Mouse (Mus musculus) monocyte, adult 59 days (primary cell): ENCODE measurements around the gene Pgc. TPM values are rescaled to one million over a fixed set of nuclear protein-coding genes. Genes with fewer than 3 reads are reported as not detected.

Source experiments
- total RNA-seq, 2 experiments: library from RNA; stranded (reverse); gene quantifications; one replicate each; pipeline ENCODE4 v1.2.4; 2023

Gene Pgc
- not detected for total RNA-seq

DNA sequence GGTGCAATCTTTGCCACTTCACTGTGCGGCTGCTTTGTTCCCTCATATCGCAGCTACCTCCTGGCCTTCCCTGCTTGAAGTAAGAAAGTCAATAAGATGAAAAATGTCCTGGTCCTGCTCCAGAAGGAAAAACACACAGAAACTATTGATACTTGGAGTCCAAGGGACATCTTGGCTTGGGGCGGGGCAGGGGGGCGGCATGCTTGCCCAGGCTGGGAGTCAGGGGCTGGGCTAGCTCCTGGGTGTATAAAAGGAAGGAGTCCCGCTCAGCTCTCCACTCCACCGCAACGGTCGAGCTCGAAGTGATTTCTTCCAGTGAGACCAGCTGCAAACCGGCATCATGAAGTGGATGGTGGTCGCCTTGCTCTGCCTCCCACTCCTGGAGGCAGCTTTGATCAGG is at the start of gene Pgc:
Gene Pgc, plus strand, starts transcription at position 277 of the 400 bp plus-strand sequence.

DNA sequence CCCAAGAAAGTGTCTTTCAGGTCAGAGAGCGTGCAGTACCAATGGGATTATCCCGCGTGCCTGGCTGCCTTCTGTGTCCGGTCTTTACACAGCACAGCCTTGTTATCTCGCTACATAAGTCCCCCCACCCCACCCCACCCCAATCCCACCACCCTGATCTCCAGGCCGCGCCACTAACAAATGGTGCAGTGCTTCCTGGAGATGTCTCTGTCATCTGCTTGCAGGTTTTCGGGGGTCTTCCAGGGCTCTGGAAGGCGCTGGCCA is 38.4 kb upstream of the Pgc start, which contains the start of gene Tomm6:
Gene Tomm6, minus strand, starts transcription at position 43 of the 264 bp plus-strand sequence.

DNA sequence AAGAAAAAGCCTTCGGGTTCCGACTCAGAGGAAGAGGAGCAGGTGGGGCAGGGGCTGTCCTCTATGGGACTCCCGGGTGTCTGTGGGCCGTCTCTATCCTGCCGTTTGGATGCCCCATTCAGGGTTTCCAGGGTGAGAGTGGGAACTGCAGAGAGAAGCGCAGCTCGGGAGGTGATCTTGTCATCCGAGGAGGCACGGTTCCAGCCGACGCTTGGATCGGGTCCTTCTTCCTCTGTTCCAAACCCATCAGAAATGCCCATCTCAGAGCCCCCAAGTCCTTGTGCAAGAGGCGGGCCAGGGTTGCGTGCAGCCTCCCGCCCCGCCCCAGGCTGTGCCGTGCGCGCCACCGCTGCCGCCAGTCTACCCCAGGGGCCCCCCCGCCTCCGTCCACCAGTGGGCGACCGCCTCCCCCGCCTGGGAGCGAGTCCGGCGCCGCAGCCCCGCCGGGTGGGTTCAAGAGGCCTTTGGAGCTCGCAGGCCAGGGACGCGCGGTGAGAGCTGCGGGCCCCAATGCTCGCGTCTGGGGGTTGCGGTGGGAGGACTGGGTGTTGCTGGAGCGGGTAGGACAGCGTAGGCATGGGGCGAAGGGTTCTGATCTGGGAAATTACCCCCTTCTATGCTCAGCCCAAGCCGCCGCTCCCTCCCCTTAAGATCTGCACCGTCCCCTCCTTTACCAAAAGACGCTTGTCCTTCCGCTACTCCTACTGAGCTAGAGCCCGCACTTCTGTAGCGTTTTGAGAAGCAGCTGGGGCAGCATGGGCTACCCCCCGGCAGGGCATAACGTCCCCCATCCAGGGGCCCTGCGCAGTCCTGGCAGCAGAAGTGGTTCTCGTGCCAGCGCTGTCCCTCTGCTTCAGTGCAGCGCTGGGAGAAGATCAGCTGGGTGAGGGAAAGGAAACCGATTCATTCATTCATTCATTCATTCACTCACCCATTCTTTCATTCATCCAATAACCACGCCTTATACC is 37.8 kb upstream of the Pgc start, which contains the start of gene Frs3:
Gene Frs3, plus strand, starts transcription at position 423 of the 968 bp plus-strand sequence.

DNA sequence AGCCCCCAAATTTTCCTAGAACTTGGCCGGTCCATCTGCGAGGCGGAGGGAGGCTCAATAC is 32.4 kb upstream of the Pgc start, which contains the start of gene Gm21981:
Gene Gm21981, minus strand, starts transcription at position 14 of the 61 bp plus-strand sequence.

DNA sequence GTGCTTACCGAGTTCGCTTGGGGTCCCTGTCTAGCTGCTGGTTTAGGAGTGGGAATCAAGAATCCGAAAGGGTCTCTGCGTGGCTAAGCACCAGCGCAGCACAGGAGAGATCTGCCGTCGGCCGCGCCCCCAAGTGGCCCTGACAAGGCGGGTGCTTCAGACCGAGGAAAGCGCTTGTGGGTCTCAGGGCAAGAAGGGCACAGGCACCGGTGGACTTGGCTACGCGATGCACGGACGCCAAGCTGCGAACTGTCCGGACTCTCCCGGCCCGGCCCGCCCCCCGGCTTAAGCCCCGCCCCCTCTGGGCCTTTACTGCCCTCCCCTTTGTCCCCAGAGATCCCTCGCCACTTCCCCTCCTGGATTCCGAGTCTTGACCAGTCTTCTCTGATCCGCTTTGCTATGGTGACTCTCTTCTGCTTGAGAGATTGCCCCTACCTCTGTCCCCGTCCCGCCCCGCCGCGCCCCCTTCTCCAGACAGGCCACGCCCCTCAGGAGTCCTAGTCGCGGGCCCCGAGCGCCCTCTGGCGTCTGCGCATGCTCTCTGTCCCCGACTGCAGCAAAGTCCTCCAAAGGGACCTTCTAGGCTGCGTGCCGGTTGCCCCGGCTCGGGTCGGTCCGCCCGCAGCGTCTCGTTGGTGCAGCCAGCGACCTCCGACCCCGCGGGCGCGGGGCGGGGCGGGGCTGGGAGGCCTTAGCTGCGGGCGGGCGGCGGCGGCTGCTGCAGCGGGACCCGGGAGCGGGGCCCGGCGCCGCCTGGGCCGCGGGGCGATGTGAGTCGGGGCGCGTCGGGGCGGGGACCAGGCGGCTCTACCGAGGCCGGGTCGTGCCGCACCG is 31.9 kb upstream of the Pgc start, which contains the start of gene Prickle4:
Gene Prickle4, minus strand, starts transcription at position 234 of the 834 bp plus-strand sequence.

DNA sequence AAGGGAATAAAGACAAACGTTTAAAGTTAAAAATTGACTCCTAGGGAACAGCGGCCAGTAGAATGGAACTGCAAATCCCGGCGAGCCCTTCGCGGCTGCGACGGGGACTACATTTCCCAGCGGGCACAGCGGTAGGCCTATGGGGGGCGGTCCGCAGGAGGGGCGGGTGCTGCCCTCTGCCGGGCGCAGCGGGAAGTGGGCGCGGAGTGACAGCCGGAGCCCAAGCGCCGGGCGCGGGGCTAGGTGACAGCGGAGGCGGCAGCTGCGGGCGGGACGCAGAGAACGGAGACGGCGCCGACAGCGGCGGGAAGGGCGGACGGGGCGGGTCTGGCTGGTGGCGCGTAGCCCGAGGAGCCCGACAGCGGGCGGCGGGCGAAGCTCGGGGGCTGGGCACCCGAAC is 10.2 kb downstream of the Pgc start, which contains the start of gene Tfeb:
Gene Tfeb, plus strand, starts transcription at position 175 of the 400 bp plus-strand sequence.

Other genes with a start within 250 kb of the Pgc start
- 10 to 100 TPM; 33.7 to 39.5 TPM for gene Taf8, start 224.6 kb upstream of the Pgc start, total RNA-seq
- 100 to 1,000 TPM; 266 to 307 TPM for gene Ccnd3, start 221.8 kb upstream of the Pgc start, total RNA-seq
- gene Bysl, start 115.3 kb upstream of the Pgc start, total RNA-seq = 10 to 100 TPM in 1 of 2 experiments, 1 to 10 TPM in 1; 9.5 to 10.5 TPM
- 10 to 100 TPM; 45.3 to 50.6 TPM for gene Med20, start 115.3 kb upstream of the Pgc start, total RNA-seq
- 1 to 10 TPM; 1.9 to 2.5 TPM for gene Gm20517, start 115.3 kb upstream of the Pgc start, total RNA-seq
- 1 to 10 TPM; 3.5 to 6.4 TPM for gene Usp49, start 96.2 kb upstream of the Pgc start, total RNA-seq
- gene Tomm6, start 38.5 kb upstream of the Pgc start, total RNA-seq = 100 to 1,000 TPM; 187 to 200 TPM
- gene Frs3, start 37.8 kb upstream of the Pgc start, total RNA-seq = 1 to 10 TPM; 1.5 to 1.8 TPM
- gene Gm21981, start 32.4 kb upstream of the Pgc start, total RNA-seq = not detected
- 1 to 10 TPM; 1.9 to 2.1 TPM for gene Prickle4, start 32.1 kb upstream of the Pgc start, total RNA-seq
- gene Tfeb, start 10.2 kb downstream of the Pgc start, total RNA-seq = 100 to 1,000 TPM; 123 to 146 TPM
- not detected for gene Mdfi, start 107.8 kb downstream of the Pgc start, total RNA-seq
- 10 to 100 TPM; 18.3 to 26.2 TPM for gene Foxp4, start 197.8 kb downstream of the Pgc start, total RNA-seq